Mouse (Mus musculus): ENCODE measurements around the gene Begain. TPM values are rescaled to one million over a fixed set of nuclear protein-coding genes. Genes with fewer than 3 reads are reported as not detected.

Gene Begain
- total and polyA plus RNA-seq, 3 experiments = not detected

DNA sequence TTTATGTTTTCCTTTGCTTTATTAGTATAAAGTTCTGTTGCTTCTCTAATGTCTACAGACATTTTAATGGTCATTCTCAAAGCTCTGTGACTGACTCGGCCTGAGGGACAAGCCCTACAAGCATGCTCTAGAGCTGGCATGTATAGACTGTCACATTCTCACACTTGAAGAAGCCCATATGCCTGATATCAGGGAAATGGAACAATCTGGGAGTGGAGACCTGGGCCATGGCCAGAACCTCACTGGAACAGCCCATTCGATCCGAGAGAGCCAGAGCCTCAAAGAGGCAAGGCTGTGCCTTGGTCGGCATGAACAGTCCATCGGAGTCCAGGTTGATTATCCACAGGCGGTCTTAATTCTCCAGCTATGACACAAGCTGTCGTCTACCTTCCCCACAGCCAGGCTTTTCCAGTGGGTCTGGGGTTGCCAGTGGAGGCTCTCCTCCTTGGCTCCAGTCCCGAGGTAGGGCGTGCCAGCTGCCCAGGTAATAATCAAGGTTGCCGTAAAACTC lies 45.8 kb downstream of the Begain start:
- no peak for TF ChIP-seq HCFC1 (IDR thresholded peaks at IDR 0.05; ENCODE audit: low read depth, low read length)
- TF ChIP-seq ZC3H11A (IDR thresholded peaks at IDR 0.05; ENCODE audit: low read depth, low read length) = no peak
- no peak for TF ChIP-seq NRF1 (IDR thresholded peaks at IDR 0.05; ENCODE audit: insufficient read depth, low read depth, low read length, poor library complexity, severe bottlenecking)
- TF ChIP-seq KAT2A (conservative IDR thresholded peaks at IDR 0.05; ENCODE audit: low read depth, low read length) = no peak
- no peak overlapping the region for H3K4me3 ChIP-seq (ENCODE audit: control insufficient read depth in 1 of 2, insufficient read depth in 1 of 2, low read depth in 2 of 2, low read length in 2 of 2)
- no peaks in the 10 kb centered on the region for H3K27me3 ChIP-seq (ENCODE audit: control insufficient read depth in 1 of 2, insufficient read depth in 2 of 2, low read length in 2 of 2)
- DNase-seq (ENCODE audit: low read depth, low spot score) = no peak
- no peaks in the 10 kb centered on the region for H3K79me2 ChIP-seq (ENCODE audit: control insufficient read depth, insufficient read depth, low read length, poor library complexity)
- H3K4me1 ChIP-seq (ENCODE audit: control insufficient read depth in 1 of 2, insufficient read depth in 2 of 2, low read length in 2 of 2) = peaks cover 2 to 8% of the 10 kb centered on the region in 2 experiments; a peak in 2 of 4 replicates
- H3K9ac ChIP-seq (ENCODE audit: control insufficient read depth, low read depth, low read length, poor library complexity, severe bottlenecking) = no peak overlapping the region
- no peak overlapping the region for H3K27ac ChIP-seq (ENCODE audit: control insufficient read depth, low read depth, low read length)
- no peaks in the 10 kb centered on the region for H3K9me3 ChIP-seq (replicated peaks; ENCODE audit: insufficient read depth, low read length)
- no peaks in the 10 kb centered on the region for H3K36me3 ChIP-seq (ENCODE audit: control insufficient read depth in 1 of 2, insufficient read depth in 2 of 2, low read length in 2 of 2)

DNA sequence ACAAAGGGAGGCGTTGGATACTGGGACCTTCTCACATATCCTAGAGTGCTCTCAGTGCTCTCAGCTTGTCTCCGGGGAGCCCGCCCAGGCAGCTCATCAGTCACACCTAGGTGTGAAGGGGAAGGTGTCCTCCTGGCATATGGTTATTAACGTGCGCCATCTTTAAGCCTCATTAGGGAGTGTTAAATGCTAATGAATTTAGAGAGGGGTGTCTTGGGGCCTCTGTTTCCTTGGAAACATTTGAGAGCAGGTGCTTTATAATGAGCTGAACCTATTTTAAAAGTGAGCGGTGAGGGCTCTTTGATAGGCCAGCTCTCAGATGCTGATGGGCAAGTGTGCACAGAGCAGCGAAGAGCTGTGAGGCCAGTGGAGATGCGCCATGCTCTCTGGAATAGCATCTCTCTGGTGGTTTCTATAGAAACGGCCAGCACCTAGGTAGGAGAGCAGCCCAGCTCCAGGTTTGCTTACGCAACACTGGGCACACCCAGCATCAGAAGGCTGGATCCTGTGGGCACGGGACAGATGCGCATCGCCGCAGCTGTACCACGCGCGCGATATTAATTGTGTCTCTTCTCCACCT lies 57.9 kb downstream of the Begain start:
- H3K36me3 ChIP-seq (ENCODE audit: control insufficient read depth in 1 of 2, insufficient read depth in 2 of 2, low read length in 2 of 2) = no peaks in the 10 kb centered on the region
- no peaks in the 10 kb centered on the region for H3K79me2 ChIP-seq (ENCODE audit: control insufficient read depth, insufficient read depth, low read length, poor library complexity)
- TF ChIP-seq RCOR1 (IDR thresholded peaks at IDR 0.05; ENCODE audit: low read depth, low read length) (no peak), USF2 (IDR thresholded peaks at IDR 0.05; ENCODE audit: borderline replicate concordance in 1 of 2, insufficient read depth in 1 of 2, low read depth in 1 of 2, low read length in 2 of 2) (no peak), GATA1 (IDR thresholded peaks at IDR 0.05; ENCODE audit: low read depth, low read length) (no peak), CHD2 (IDR thresholded peaks at IDR 0.05; ENCODE audit: low read length) (no peak), MXI1 (IDR thresholded peaks at IDR 0.05; ENCODE audit: low read depth, low read length) (no peak), TCF12 (IDR thresholded peaks at IDR 0.05; ENCODE audit: low read depth, low read length) (no peak), ZC3H11A (IDR thresholded peaks at IDR 0.05; ENCODE audit: low read depth, low read length) (no peak), EP300 (IDR thresholded peaks at IDR 0.05; ENCODE audit: low read depth in 1 of 2, low read length in 2 of 2) (no peak)
- H3K27me3 ChIP-seq (ENCODE audit: control insufficient read depth in 1 of 2, insufficient read depth in 2 of 2, low read length in 2 of 2) = no peaks in the 10 kb centered on the region
- H3K4me1 ChIP-seq (ENCODE audit: control insufficient read depth in 1 of 2, insufficient read depth in 2 of 2, low read length in 2 of 2) = no peaks in the 10 kb centered on the region
- H3K9me3 ChIP-seq (replicated peaks; ENCODE audit: insufficient read depth, low read length) = no peaks in the 10 kb centered on the region
- no peak overlapping the region for H3K27ac ChIP-seq (ENCODE audit: control insufficient read depth, low read depth, low read length)
- no peak for DNase-seq (ENCODE audit: low read depth, low spot score)
- H3K9ac ChIP-seq (ENCODE audit: control insufficient read depth, low read depth, low read length, poor library complexity, severe bottlenecking) = no peak overlapping the region
- no peak overlapping the region for H3K4me3 ChIP-seq (ENCODE audit: control insufficient read depth in 1 of 2, insufficient read depth in 1 of 2, low read depth in 2 of 2, low read length in 2 of 2)

DNA sequence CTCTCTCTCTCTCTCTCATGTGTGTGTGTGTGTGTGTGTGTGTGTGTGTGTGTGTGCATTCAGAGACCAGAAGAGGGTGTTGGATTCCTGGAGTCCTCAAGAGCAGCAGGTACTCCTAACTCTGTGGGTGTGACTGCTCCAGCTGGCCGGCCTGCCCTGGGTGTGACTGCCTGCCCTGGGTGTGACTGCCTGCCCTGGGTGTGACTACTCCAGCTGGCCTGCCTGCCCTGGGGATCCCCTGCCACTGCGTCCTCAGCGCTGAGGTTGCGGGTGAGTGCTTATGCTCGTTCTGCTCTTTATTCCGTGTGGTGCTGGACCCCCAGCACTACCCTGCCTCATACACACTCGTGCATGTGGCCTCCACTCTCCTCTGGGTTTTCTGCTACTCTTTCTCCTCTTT lies 65.0 kb downstream of the Begain start:
- no peak for DNase-seq (ENCODE audit: low read depth, low spot score)
- H3K4me3 ChIP-seq (ENCODE audit: control insufficient read depth in 1 of 2, insufficient read depth in 1 of 2, low read depth in 2 of 2, low read length in 2 of 2) = no peak overlapping the region
- H3K27me3 ChIP-seq (ENCODE audit: control insufficient read depth in 1 of 2, insufficient read depth in 2 of 2, low read length in 2 of 2) = no peaks in the 10 kb centered on the region
- H3K9ac ChIP-seq (ENCODE audit: control insufficient read depth, low read depth, low read length, poor library complexity, severe bottlenecking) = no peak overlapping the region
- no peak overlapping the region for H3K27ac ChIP-seq (ENCODE audit: control insufficient read depth, low read depth, low read length)
- H3K4me1 ChIP-seq (ENCODE audit: control insufficient read depth in 1 of 2, insufficient read depth in 2 of 2, low read length in 2 of 2) = no peaks in the 10 kb centered on the region
- H3K9me3 ChIP-seq (replicated peaks; ENCODE audit: insufficient read depth, low read length) = no peaks in the 10 kb centered on the region
- no peaks in the 10 kb centered on the region for H3K36me3 ChIP-seq (ENCODE audit: control insufficient read depth in 1 of 2, insufficient read depth in 2 of 2, low read length in 2 of 2)
- no peak for TF ChIP-seq RAD21 (IDR thresholded peaks at IDR 0.05; ENCODE audit: low read depth, low read length)
- no peaks in the 10 kb centered on the region for H3K79me2 ChIP-seq (ENCODE audit: control insufficient read depth, insufficient read depth, low read length, poor library complexity)

Data from MEL (cell line).